Mouse (Mus musculus): ENCODE measurements at regions not wholly inside any gene's neighbourhood (a gene's known extent, or its start where the extent isn't known, plus 50 kb on each side); places are given as distances from the start of the nearest gene placed in this dataset.

DNA sequence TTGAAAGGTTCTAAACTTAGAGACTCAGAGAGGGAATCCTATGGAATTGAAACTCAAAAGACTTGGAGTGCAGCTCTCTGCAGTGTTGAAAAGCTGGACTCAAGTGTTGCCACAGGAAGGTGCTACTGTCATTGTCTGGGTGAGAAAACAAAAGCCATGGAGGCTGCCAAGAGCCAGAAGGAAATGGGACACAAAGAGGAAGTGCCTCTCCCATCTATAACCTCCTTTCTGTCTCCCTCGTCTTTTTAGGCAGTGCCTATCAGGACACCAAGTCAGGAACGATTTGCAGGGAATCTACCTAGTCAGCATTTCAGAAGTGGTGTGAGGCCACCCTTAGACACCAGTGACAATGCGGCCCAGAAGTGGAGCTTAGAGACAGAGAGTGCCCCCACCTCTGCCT is 138.5 kb upstream of the Slco3a1 start:
- no peak for DNase-seq (ENCODE audit: low read depth in 1 of 2, low spot score in 2 of 2)

DNA sequence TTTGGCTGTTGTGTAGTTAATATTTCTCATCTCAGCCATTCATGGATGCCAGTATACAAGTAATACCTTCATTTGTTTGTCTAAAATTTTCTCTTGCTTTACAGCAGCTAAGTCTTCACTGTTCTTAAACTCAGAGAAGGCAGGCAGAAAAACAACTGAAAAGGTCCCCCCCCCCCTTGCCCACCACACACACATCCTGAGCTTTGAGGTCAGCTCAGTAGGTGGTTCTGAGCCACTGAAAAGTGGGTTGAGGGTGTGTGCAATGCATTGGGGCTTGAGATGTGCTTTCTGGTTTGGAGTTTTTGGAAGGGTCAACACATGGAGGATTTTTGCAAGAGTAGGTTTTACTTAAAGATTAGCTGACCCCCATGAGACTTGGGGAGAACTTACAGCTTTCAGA is 136.1 kb upstream of the Slco3a1 start:
- no peak for DNase-seq (ENCODE audit: low read depth in 1 of 2, low spot score in 2 of 2)

DNA sequence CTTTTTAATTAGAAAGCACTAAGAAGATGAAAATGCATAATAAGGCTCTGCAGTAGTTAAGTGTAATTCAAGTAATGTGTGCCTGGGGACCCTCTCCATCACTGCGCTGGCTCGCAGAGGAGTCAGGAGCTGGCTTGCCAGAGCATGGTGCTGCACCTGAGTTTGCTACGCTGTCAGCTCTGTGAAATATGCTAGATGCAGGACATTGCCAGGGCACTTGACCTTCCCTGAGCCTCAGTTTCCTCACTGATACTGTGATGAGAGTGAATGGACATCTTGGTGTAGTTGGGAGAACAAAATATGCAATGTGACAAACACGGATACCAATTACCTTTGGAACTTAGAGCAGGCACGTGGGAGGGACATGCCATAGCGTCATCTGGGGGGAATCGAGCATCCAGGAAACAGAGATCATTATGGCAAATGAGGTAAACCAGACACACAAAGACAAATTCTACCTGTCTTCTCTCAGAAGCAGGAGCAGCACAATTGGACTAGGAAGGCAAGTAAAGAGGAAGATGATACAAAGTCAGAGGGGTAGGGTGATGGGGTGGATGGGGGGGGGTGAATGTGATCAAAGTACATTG is 133.6 kb upstream of the Slco3a1 start:
- DNase-seq (ENCODE audit: low read depth in 1 of 2, low spot score in 2 of 2) = no peak

DNA sequence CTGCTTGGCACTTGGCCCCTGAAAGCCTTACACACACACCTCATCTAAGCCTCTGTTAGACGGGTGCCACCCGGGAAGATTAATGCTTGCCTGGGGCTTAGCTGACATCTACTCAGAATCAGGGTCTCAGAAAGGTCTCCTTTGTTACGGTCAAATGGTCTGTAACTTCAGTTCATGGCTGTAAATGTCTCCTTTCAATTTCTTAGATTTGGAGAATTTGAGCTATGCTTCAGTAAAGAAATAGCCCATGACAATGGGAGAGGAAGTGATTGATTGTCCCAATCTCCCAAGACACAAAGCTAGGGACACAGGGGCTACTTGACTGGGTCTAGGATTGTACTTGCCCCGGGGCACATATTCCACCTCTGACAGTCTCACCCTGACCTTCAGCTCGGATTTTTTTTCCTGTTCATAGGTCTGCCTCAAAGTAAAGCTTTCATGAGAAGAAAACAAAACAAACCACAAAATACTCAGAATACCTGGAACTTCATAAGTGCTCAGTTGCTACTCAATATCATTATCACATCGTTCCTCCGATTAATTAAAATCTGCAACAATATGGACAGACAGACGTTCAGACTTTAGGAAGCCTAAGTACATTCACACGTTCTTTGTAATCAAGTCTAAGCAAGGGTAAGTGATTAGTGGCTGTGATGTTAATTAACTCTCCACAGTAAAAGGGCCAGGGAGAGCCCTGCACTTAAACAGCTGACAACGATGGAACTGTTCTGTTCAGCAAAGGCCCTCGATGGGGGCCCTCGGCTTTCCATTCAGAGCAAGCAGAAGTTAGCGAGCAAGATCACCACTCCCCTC is 132.9 kb upstream of the Slco3a1 start:
- DNase-seq (ENCODE audit: low read depth in 1 of 2, low spot score in 2 of 2) = no peak

DNA sequence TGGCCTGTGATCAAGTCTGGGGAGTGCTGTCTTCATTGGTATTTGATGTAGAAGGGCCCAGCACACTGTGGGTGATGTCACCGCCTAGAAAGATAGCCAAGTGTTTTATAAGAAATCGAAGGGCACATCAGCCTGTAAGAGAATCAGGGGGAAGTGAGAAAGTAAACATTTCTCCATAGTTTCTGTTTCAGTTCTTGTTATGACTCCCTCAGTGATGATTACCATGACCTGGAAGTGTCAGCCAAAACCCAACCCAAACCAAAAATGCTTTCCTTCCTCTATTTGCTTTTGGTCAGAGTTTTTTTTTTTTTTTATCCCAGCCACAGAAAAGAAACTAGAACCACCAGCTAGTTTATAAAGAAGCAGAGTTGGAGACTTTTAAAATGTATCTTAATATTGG is 129.4 kb upstream of the Slco3a1 start:
- peak; percentile 14 to 30 for DNase-seq (ENCODE audit: low read depth in 1 of 2, low spot score in 2 of 2)

DNA sequence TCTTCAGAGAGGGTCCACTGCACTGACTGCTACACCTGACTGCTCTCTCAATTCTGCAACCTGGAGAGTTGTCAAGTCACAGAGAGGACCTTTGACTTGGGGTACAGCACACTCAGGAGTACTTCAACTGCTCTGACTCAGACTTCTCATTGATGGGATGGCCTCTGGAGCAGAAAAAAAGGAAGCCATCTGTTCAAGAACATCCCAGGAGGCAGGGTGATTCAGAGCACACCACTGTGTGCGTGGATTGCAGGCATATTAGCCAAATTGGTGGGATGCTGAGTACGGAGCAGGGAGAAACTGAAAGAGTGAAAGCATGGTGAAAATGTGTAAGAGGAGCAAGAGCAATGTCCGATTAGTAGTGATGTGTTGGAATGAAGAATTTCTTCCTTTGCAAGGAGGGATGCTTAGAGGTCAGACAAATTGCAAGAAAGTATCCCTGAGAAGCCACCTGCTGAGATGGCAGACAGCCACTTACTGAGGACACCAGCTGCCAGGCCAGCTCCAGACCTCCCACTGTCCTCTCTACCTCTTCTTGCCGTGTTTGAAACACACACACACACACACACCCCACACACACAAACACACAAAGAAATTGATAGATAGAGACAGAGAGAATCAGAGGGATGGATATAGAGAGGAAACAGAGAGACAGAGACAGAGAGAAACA is 119.2 kb upstream of the Slco3a1 start:
- no peak for DNase-seq (ENCODE audit: low read depth in 1 of 2, low spot score in 2 of 2)

DNA sequence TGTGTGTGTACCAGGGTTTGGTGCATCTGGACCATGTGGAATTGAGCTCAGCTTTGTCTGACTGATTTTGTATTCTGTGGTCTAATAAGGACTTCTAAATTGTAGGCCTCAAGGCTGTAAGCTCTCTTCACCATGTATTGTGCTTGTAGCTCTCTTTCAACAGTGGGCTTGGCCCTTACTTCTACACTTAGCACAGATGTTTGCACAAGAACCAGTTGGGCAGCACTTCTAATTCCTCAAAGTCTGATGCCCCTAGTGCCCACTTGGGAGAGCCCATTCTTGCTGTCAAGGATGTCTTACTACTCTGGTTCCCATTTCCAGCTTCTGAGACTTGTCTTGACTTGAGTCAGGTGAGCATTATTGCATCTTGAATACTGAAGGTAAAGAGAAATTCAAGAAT is 114.5 kb upstream of the Slco3a1 start:
- no peak for DNase-seq (ENCODE audit: low read depth in 1 of 2, low spot score in 2 of 2)

DNA sequence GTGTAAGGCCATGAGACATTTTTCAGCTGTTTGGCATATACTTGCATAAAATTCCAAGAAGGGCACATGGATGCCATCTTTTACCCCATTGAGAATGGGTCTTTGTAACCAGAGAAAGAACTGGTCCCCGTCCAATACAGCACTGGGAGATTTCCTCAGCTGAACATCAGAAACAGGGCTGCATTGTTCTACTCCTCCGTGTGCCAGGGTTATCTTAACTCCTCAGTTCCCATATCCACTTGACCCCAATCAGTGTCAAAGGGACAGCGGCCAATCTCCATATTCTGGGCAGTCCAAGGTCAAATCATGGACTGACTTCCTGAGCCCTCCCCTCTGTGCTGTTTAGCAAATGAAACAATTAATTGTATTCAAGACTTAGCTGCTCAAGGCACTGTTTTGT is 112.5 kb upstream of the Slco3a1 start:
- DNase-seq (ENCODE audit: low read depth in 1 of 2, low spot score in 2 of 2) = no peak

DNA sequence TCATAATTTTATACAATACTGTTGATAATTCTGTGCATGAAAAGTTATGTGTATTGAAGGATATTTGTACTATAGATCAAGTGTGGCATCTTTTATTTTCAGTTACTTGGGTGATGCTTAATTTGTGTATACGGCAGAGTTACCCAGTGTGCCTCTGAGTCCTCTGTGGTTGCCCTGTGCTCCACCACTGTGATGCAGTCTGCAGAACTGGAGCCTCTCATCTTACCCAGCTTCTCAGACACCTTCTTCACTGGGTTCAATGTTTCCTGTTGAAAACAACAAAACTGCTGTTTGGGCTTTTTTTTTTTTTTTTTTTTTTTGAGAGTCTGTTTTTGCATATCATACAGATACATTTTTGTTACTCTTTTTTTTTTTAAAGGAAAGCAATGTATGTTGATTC is 109.2 kb upstream of the Slco3a1 start:
- DNase-seq (ENCODE audit: low read depth in 1 of 2, low spot score in 2 of 2) = no peak

DNA sequence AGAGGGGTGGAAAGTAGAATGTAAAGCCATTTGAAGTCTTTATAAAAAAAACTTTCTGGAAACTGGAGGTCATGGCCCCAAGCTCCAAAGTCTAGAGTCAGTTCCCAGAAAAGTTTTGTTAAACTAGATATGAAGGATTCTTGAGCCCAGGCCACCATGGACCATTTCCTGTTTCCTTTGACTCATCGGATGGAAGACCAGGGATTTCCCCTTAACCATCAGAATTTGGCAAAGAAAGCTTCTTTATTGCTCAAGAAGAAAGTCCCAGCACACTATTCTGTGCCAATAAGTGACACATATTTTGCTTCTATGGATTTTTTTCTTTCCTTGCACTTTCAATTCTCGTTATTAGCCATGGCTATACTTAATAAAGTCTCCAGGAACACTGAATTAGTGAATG is 92.7 kb upstream of the Slco3a1 start:
- no peak for DNase-seq (ENCODE audit: low read depth in 1 of 2, low spot score in 2 of 2)

DNA sequence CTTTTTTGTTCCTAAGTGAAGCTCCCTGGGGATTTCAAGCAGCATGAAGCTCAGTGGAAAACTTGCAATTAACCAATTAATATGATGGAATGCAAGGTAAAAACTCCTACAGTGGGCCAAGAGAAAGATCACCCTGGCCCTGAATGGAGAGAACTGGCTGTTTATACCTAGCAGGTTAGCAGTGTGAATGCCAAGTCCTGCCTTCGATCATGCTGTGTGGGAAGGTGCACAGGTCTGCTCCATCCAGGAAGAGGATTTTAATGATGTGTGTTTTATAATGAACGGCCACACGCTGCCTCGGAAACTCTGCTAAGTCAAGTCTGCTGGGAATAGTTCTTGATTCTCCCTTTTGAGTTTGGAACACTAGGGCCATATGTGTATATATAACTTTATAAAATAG is 85.6 kb upstream of the Slco3a1 start:
- no peak for DNase-seq (ENCODE audit: low read depth in 1 of 2, low spot score in 2 of 2)

DNA sequence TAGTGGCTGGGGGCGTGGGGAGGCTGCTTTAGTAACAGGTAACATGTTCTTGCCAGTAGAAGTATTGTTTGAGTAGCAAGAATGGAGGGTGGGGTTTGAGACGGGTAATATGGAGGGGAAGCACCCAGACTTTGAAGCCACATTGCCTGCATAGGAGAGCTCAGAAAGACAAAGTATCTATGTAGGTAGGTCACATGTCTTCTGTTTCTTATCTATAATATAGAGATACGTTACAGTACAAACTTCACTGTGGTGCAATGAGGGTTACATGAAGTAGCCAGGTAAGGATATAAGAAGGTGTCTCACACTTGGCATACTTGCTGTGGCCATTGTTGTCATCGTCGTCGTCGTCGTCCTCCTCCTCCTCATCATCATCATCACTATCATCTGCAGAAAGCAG is 77.6 kb upstream of the Slco3a1 start:
- no peak for DNase-seq (ENCODE audit: low read depth in 1 of 2, low spot score in 2 of 2)

DNA sequence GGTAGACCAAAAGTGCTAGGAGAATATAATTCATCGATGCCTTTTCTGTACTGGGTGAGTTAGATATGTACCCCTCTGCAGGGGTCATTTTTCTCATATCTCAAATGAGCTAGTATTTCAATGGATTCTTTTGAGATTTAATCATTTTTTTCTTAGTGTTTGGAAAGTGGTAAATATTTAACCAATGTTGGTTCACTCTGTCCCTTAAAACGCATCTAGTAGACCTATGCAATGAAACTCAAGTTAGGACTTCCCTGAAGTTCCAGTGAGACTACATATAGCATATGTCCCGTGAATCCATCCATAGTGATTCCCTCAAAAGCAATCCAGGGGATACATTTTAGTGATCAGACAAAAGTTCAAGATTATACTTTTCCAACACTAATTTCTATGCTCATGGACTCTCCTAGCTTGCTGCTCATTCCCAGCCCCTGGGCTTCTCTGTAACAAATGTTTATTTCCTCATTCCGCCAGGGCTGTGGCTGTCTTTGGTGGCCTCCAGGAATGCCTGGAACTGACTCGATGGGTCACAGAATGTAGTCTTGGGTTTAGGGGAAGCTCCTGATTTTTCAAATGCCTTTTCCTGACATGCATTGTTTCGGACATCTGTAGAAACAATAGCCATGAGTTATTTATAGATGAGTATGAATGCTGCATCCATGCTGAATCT is 74.4 kb upstream of the Slco3a1 start:
- no peak for DNase-seq (ENCODE audit: low read depth in 1 of 2, low spot score in 2 of 2)

Measured in monocyte, adult 2 months (primary cell).